8 mouse cellular contexts compared by ENCODE assay signal in the genomic region with DNA sequence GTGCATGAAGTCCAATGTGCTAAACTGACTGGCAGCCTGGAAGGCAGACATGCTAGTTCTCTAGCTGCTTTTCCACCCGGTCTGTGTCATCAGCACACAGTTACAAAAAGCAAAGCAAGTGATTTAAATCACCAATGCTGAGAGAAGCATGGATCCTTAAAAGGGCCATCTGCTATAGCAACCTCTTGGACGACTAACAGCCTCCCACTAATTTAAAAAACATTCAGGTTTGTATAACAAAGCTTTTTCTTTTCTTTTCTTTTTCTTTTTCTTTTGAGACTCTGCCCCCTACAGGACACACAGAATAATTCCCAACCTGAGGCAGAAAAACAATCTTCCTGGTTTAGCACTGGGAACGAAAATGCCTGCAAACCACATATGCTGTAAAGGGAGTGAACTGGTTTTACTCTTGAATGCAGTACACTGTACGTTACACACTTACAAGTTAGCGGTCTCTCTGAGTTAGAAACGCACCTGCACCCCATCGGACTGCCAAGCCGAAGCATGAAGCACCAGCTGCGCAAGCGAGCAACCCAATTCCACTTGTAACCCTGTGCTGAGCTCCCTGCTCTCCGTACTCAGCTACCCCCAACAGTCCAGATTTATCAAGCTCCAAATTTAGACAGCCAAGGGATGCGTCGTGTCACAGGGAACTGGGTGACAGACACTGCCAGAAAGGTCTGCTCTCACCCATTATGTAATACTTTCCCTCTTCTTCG. TPM values are rescaled to one million over a fixed set of nuclear protein-coding genes. Genes with fewer than 3 reads are reported as not detected.
DNase-seq lines count a peak whose midpoint lies in the region; ATAC-seq and TF ChIP-seq lines count a peak whose summit lies in the region.

No protein-coding gene starts in this region.

- peak; percentile 63 for DNase-seq in cerebellum, adult 11-12 months
- peak; percentile 60 to 81 for DNase-seq in heart, adult 18-20 months
- peak; percentile 54 for DNase-seq in kidney, adult 9 months
- DNase-seq in lung, embryonic 14.5 days, result peak; percentile 74
- peak; percentile 18 for DNase-seq in right cerebral cortex, postnatal 4 days
- no peak for DNase-seq in testis, postnatal 10 days (ENCODE audit: low spot score)

- H3K36me3 ChIP-seq in neural tube, embryonic 12.5 days, result peaks cover 4% of the 10 kb centered on the region; the same call in 1 of the 2 replicates
- H3K36me3 ChIP-seq in neural tube, embryonic 15.5 days, result peaks cover 12% of the 10 kb centered on the region; the same call in 1 of the 2 replicates
- no peaks in the 10 kb centered on the region for H3K36me3 ChIP-seq in lung, embryonic 14.5 days (ENCODE audit: insufficient read depth)

- WGBS in neural tube, embryonic 12.5 days, result 53% methylated on average over 14 of the region's 14 CpGs
- WGBS in neural tube, embryonic 15.5 days, result 56% methylated on average over 14 of the region's 14 CpGs
- WGBS in lung, embryonic 14.5 days, result 51% methylated on average over 14 of the region's 14 CpGs

- H3K4me3 ChIP-seq in neural tube, embryonic 12.5 days, result no peak overlapping the region
- H3K4me3 ChIP-seq in neural tube, embryonic 15.5 days (replicated peaks), result no peak overlapping the region
- H3K4me3 ChIP-seq in lung, embryonic 14.5 days (ENCODE audit: low read depth, low read length), result no peak overlapping the region

- peak; percentile 66 for TF ChIP-seq CTCF in lung, embryonic 14.5 days (IDR thresholded peaks at IDR 0.05; ENCODE audit: low read depth)

- no peak overlapping the region for H3K27ac ChIP-seq in neural tube, embryonic 12.5 days
- no peak overlapping the region for H3K27ac ChIP-seq in neural tube, embryonic 15.5 days (replicated peaks)
- no peak overlapping the region for H3K27ac ChIP-seq in lung, embryonic 14.5 days (ENCODE audit: low read depth)

- H3K9ac ChIP-seq in neural tube, embryonic 12.5 days, result no peak overlapping the region
- H3K9ac ChIP-seq in neural tube, embryonic 15.5 days (replicated peaks), result no peak overlapping the region
- H3K9ac ChIP-seq in lung, embryonic 14.5 days, result no peak overlapping the region

- H3K27me3 ChIP-seq in neural tube, embryonic 12.5 days (replicated peaks), result peaks cover 20% of the 10 kb centered on the region
- H3K27me3 ChIP-seq in neural tube, embryonic 15.5 days (replicated peaks), result peaks cover 8% of the 10 kb centered on the region
- no peaks in the 10 kb centered on the region for H3K27me3 ChIP-seq in lung, embryonic 14.5 days (ENCODE audit: insufficient read depth, low read length)

- ATAC-seq in neural tube, embryonic 12.5 days (ENCODE audit: low FRiP score, low read depth), result 0 out of 2 replicates have a peak, but pooled peaks have one; percentile 30
- no peak for ATAC-seq in neural tube, embryonic 15.5 days (ENCODE audit: low FRiP score)
- ATAC-seq in lung, embryonic 14.5 days (ENCODE audit: insufficient read depth), result peak; percentile 56

- H3K9me3 ChIP-seq in neural tube, embryonic 12.5 days, result no peaks in the 10 kb centered on the region
- H3K9me3 ChIP-seq in neural tube, embryonic 15.5 days (replicated peaks), result no peaks in the 10 kb centered on the region
- no peaks in the 10 kb centered on the region for H3K9me3 ChIP-seq in lung, embryonic 14.5 days (ENCODE audit: low read depth, low read length)

- no peak overlapping the region for H3K4me2 ChIP-seq in neural tube, embryonic 12.5 days (replicated peaks)
- no peak overlapping the region for H3K4me2 ChIP-seq in neural tube, embryonic 15.5 days
- H3K4me2 ChIP-seq in lung, embryonic 14.5 days, result no peak overlapping the region

- peaks cover 13% of the 10 kb centered on the region; the same call in 1 of the 2 replicates for H3K4me1 ChIP-seq in neural tube, embryonic 12.5 days
- peaks cover 12% of the 10 kb centered on the region for H3K4me1 ChIP-seq in neural tube, embryonic 15.5 days
- H3K4me1 ChIP-seq in lung, embryonic 14.5 days (ENCODE audit: insufficient read depth), result no peaks in the 10 kb centered on the region

RNA-seq across cellular contexts. Expression of gene Plekhm3, which starts 37.7 kb away (rescaled TPM):
- 12.9 and 13.2 TPM in 2 replicates for polyA plus RNA-seq in neural tube, embryonic 12.5 days (2016; fragmentation: Nextera tagmentation; extraction: Ambion mirVana)
- polyA plus RNA-seq in neural tube, embryonic 15.5 days (2015; fragmentation: Nextera tagmentation; extraction: Ambion mirVana), result 10.8 and 12.0 TPM in 2 replicates
- 1 to 10 TPM; 6.6 to 7.1 TPM for total RNA-seq in heart, adult 18-20 months (2021)
- 8.1 and 9.2 TPM in 2 replicates for polyA plus RNA-seq in lung, embryonic 14.5 days (2014; fragmentation: Nextera tagmentation; extraction: Ambion mirVana)
